Mouse (Mus musculus) kidney, adult 2 months (tissue): ENCODE data around the gene Dusp3.

Source experiments
- CTCF ChIP-seq: fragments of 200-500 bp; conservative IDR thresholded peaks from 2 replicates; pipeline ENCODE4 v1.5.1; 2011; ENCODE audit warnings: low read depth, mild to moderate bottlenecking, control low read depth, low read length, moderate library complexity, mixed read lengths; ENCODE audit not compliant: insufficient read depth, insufficient read length
- POLR2A ChIP-seq: fragments of 200-500 bp; IDR thresholded peaks from one replicate; pipeline ENCODE4 v1.6.1; 2011; ENCODE audit warnings: low read depth, low read length, control low read depth

GRCm38 (mm10) chr11:102004251-102004650 lies 17.4 kb upstream of the Dusp3 start:
- TF ChIP-seq CTCF (peak; percentile 35; the same call in 1 of the 2 replicates), POLR2A (no peak)
